Comparison of ENCODE assay signal across 31 mouse cellular contexts in the genomic region with DNA sequence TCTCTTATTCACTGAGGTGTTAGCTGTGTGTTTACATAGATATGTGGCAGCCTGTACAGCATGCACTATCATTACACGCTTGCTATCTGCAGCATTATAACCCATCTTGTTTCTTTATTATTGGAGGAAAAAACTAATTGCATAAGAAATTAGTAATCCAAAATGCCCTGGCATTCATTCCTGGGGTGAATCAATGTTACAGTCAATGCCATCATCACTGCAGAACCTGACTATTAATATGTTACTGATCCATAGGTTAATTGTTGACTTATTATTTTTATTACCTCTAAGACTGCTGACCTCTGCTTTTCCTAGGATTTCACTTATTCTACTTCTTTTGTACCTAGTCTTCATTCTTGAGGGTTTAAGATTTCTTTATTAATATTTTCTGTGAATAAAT.
"Had no signal": no experiment of that assay in that cellular context is flagged by ENCODE, and none has a peak within 500 bp of the region (broad histone marks: within the 10 kb centered on the region; RNA-seq: fewer than 3 reads in every experiment).

No protein-coding gene starts in this region.

- H3K36me3 ChIP-seq: heart, embryonic 10.5 days; heart, embryonic 12.5 days; heart, embryonic 13.5 days; heart, embryonic 15.5 days; hindbrain, embryonic 10.5 days; hindbrain, embryonic 12.5 days; hindbrain, embryonic 13.5 days; hindbrain, embryonic 15.5 days; intestine, embryonic 15.5 days; kidney, embryonic 15.5 days had no signal

- DNase-seq: heart, adult 18-20 months; heart, adult 2 months; heart, postnatal 10 days; heart, postnatal 14 days; heart, postnatal 36 days; heart, postnatal 4 days; kidney, adult 11 months; kidney, adult 18-20 months; kidney, postnatal 25 days; layer of hippocampus, adult 9-11 months; layer of hippocampus, postnatal 36 days had no signal

- ATAC-seq: hindbrain, embryonic 16.5 days; hindbrain, postnatal 0 days; inflammation-experienced regulatory T-cells, adult 6 months; intestine, embryonic 15.5 days; intestine, embryonic 16.5 days; intestine, postnatal 0 days had no signal

- H3K4me1 ChIP-seq: heart, embryonic 15.5 days; intestine, embryonic 15.5 days had no signal

- H3K9ac ChIP-seq: heart, embryonic 12.5 days; heart, embryonic 13.5 days; heart, embryonic 15.5 days; hindbrain, embryonic 12.5 days; hindbrain, embryonic 13.5 days; hindbrain, embryonic 14.5 days; hindbrain, embryonic 15.5 days; intestine, embryonic 15.5 days; kidney, embryonic 15.5 days had no signal

- H3K4me2 ChIP-seq: heart, embryonic 11.5 days; heart, embryonic 12.5 days; heart, embryonic 13.5 days; heart, embryonic 15.5 days; hindbrain, embryonic 12.5 days; hindbrain, embryonic 13.5 days; hindbrain, embryonic 14.5 days; hindbrain, embryonic 15.5 days; intestine, embryonic 15.5 days; kidney, embryonic 15.5 days had no signal

- H3K9me3 ChIP-seq: heart, embryonic 10.5 days; heart, embryonic 12.5 days; heart, embryonic 13.5 days; heart, embryonic 15.5 days; hindbrain, embryonic 10.5 days; hindbrain, embryonic 12.5 days; hindbrain, embryonic 13.5 days; hindbrain, embryonic 15.5 days; intestine, embryonic 15.5 days; kidney, embryonic 15.5 days had no signal

- H3K27ac ChIP-seq: heart, adult 2 months; heart, embryonic 10.5 days; heart, embryonic 13.5 days; heart, embryonic 15.5 days; hindbrain, embryonic 10.5 days; hindbrain, embryonic 12.5 days; hindbrain, embryonic 13.5 days; hindbrain, embryonic 14.5 days; hindbrain, embryonic 15.5 days; hindbrain, postnatal 0 days; intestine, embryonic 15.5 days; kidney, embryonic 15.5 days; kidney, postnatal 0 days; layer of hippocampus, adult 2 months; left cerebral cortex, adult 2 months had no signal

- H3K27me3 ChIP-seq: heart, embryonic 12.5 days; heart, embryonic 13.5 days; heart, embryonic 15.5 days; hindbrain, embryonic 12.5 days; hindbrain, embryonic 13.5 days; hindbrain, embryonic 15.5 days; intestine, embryonic 15.5 days; kidney, embryonic 15.5 days had no signal

- H3K4me3 ChIP-seq: heart, adult 2 months; heart, embryonic 10.5 days; heart, embryonic 12.5 days; heart, embryonic 13.5 days; heart, embryonic 15.5 days; hindbrain, embryonic 10.5 days; hindbrain, embryonic 12.5 days; hindbrain, embryonic 13.5 days; hindbrain, embryonic 15.5 days; intestine, embryonic 15.5 days; kidney, embryonic 15.5 days; layer of hippocampus, adult 2 months; left cerebral cortex, adult 2 months had no signal
